Mouse (Mus musculus) stomach, embryonic 15.5 days (tissue): ENCODE results near the gene Itgb3bp. TPM values are rescaled to one million over a fixed set of nuclear protein-coding genes. Genes with fewer than 3 reads are reported as not detected.

Experiments used
- ATAC-seq: fragments of 200-750 bp; cut with Nextera tagmentation; 2 replicates; pipeline ENCODE4 v1.8.0; 2017; ENCODE audit warnings: low read depth, moderate number of reproducible peaks, moderate TSS enrichment; ENCODE audit not compliant: insufficient read depth, low FRiP score
- H3K27ac ChIP-seq: fragments of 300-500 bp; sonication (generic); 2 replicates; pipeline ENCODE4 v1.5.1; 2015; ENCODE audit warnings: mild to moderate bottlenecking, inconsistent platforms
- H3K27me3 ChIP-seq: fragments of 300-500 bp; sonication (generic); replicated peaks from 2 replicates; pipeline ENCODE4 v1.6.1; 2015; ENCODE audit warnings: inconsistent platforms
- H3K36me3 ChIP-seq: fragments of 300-500 bp; sonication (generic); 2 replicates; pipeline ENCODE4 v1.6.1; 2015; ENCODE audit warnings: inconsistent platforms
- H3K4me1 ChIP-seq: fragments of 300-500 bp; sonication (generic); 2 replicates; pipeline ENCODE4 v1.6.1; 2015; ENCODE audit warnings: inconsistent platforms
- H3K4me2 ChIP-seq: fragments of 300-500 bp; sonication (generic); 2 replicates; pipeline ENCODE4 v1.6.1; 2015; ENCODE audit warnings: mild to moderate bottlenecking, inconsistent platforms
- H3K4me3 ChIP-seq: fragments of 300-500 bp; sonication (generic); replicated peaks from 2 replicates; pipeline ENCODE4 v1.5.1; 2015; ENCODE audit warnings: inconsistent platforms
- H3K9ac ChIP-seq: fragments of 300-500 bp; sonication (generic); 2 replicates; pipeline ENCODE4 v1.6.1; 2015; ENCODE audit warnings: inconsistent platforms
- H3K9me3 ChIP-seq: fragments of 300-500 bp; sonication (generic); 2 replicates; pipeline ENCODE4 v1.6.1; 2016; ENCODE audit warnings: inconsistent platforms
- WGBS: fragments of 180-500 bp; shearing (Covaris S2); methylation state at CpG from one replicate; pipeline ENCODE4 v1.1.7; 2015; 5-methylcytosine and 5-hydroxymethylcytosine counted together
- polyA plus RNA-seq: library from polyadenylated mRNA; unstranded; fragments of >200 nt; fragmentation: Nextera tagmentation; extraction: Ambion mirVana; gene quantifications from 2 replicates; pipeline ENCODE4 v1.2.1, GENCODE M21; 2015

Itgb3bp gene
- 37.3 and 41.3 TPM in 2 replicates for polyA plus RNA-seq

DNA sequence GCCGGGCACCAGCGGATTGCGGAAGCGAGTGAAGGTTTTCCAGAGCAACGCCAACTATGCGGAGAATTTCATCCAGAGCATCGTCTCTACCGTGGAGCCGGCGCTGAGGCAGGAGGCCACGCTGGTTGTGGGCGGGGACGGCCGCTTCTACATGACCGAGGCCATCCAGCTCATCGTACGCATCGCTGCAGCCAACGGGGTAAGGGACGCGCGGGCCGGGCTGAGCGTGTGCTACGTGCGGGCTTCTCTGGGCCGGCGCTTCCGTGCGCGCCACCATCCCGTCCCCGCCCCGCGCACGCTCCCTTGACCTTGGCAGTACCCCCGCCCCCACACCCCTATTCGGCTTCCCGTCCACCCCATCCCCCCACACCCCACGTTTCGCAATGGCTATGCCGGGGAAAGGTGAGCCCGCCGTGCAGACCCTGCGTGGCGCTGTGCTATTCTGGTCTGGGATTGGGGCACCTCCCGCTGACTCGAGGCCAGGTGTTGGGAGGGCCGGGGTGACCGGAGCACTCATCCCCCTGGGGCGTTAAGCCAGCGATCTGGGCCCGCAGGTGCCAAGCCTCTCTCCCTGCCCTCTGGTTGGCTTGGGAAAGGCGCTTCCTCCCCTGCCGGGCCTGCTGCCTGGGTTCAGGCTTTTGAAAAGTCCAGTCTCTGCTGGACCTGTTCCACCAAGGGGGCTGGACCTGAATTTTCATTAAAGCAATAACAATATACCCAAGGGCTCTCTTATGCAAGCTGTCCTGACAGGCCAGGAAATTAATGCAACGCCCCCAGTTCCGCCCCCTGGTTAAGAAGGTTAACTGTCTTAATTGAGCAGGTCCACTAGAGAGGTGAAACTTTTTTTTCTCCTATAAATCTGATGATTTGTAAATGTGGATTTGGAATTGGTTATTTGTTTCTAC, at the start of gene Itgb3bp:
TSS of gene Itgb3bp (minus strand) at position 201 of the 905 bp plus-strand sequence.
- H3K4me1 ChIP-seq, result 0 out of 2 replicates have a peak, but pooled peaks cover 5% of the 10 kb centered on the region
- H3K27ac ChIP-seq, result peak within 1 kb of the TSS; percentile 90
- H3K9ac ChIP-seq, result peak within 1 kb of the TSS; percentile 62
- H3K36me3 ChIP-seq, result 0 out of 2 replicates have a peak, but pooled peaks cover 4% of the 10 kb centered on the region
- no peaks in the 10 kb centered on the region for H3K9me3 ChIP-seq
- ATAC-seq, result peak; percentile 91
- H3K4me3 ChIP-seq, result peak within 1 kb of the TSS; percentile 53
- H3K4me2 ChIP-seq, result peak within 1 kb of the TSS; percentile 91
- H3K27me3 ChIP-seq, result no peaks in the 10 kb centered on the region
- WGBS, result 1% methylated on average over 55 of the region's 57 CpGs

DNA sequence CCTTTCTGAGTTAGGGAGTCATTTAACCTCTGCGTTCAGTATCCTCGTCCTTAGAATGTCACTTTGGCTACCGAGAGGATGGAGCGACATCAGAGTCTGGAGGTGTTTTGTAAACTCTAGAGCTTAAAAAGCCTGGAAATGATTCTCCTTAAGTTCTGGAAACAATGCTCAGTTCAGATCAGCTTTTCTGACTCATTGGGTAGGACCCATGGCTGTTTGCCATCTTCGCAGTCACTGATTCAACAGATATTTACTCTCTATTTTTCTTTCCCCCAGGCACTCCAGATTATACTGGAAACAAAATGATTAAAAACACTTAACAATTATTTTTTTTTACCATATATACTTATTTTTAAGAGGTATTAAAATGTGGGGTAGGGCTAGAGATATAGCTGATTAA, 49.7 kb upstream of the Itgb3bp start:
- WGBS, result 85% methylated on average over 5 of the region's 5 CpGs
- Histone ChIP-seq H3K27ac (no peak overlapping the region), H3K27me3 (no peaks in the 10 kb centered on the region), H3K4me3 (no peak overlapping the region), H3K36me3 (no peaks in the 10 kb centered on the region), H3K4me1 (no peaks in the 10 kb centered on the region), H3K9ac (no peak overlapping the region), H3K9me3 (no peaks in the 10 kb centered on the region), H3K4me2 (no peak overlapping the region)
- no peak for ATAC-seq

DNA sequence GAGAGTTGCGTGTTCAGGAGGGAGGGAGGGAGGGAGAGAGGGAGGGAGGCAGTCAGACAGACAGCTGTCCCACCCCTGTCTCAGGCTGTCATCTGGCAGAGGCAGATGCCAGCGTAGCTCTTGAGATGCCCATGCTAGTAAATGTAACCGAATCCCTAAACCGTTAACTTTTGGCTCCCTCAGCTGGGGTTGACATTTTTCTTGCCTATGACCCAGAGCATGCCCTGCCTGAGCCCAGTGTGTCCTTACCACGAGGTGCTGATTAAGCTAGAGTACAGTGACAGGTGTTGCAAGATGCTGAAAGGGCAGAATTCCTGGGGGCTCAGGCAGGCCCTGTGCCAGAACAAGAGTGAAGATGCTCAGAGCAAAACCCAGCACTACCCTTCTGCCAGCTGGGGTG, 44.8 kb upstream of the Itgb3bp start:
- no peaks in the 10 kb centered on the region for H3K9me3 ChIP-seq
- no peak overlapping the region for H3K9ac ChIP-seq
- H3K4me2 ChIP-seq, result no peak overlapping the region
- 76% methylated on average over 5 of the region's 5 CpGs for WGBS
- H3K36me3 ChIP-seq, result no peaks in the 10 kb centered on the region
- no peak overlapping the region for H3K27ac ChIP-seq
- no peak for ATAC-seq
- 0 out of 2 replicates have a peak, but pooled peaks cover 3% of the 10 kb centered on the region for H3K4me1 ChIP-seq
- H3K27me3 ChIP-seq, result no peaks in the 10 kb centered on the region
- H3K4me3 ChIP-seq, result no peak overlapping the region

DNA sequence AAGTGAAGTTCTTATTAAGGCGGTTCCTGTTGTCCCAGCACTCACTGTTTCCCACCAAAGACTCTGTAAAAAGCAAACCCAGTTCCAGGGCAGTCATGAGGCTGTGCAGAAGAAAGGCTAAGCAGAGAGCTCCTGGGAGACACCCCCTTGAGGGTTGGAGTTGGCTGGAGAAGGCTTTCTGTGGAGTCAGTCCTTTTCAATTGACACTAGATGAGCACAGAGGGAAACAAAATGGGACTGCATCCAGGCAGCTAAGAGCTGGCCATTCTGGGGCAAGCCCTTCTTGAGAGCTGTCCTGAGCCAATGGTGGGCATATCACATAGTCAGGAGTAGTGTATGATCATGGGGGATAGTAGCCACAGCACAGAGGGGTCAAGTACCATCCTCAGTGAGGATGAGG, 44.3 kb upstream of the Itgb3bp start:
- 94% methylated on average over 1 of the region's 1 CpGs for WGBS
- no peaks in the 10 kb centered on the region for H3K27me3 ChIP-seq
- ATAC-seq, result no peak

DNA sequence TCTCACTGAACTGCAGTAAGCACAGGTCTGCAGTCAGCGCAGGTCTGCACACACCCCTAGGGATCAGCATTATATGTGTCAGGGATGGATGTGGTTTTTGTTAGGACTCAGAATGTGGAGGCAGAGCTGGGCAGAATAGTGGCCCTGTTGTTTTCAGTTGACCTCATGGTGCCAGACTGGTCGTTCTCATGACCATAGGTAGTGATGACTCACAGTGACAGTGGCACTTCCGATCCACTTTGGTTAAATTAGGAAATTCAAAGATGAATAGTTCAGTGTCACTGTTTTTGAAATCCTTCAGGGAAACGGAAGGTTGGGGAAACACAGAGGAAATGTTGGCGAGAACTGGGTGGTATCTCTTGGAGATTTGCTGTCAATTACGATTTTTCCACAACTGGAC, 43.3 kb upstream of the Itgb3bp start:
- WGBS, result 84% methylated on average over 6 of the region's 6 CpGs
- no peaks in the 10 kb centered on the region for H3K27me3 ChIP-seq
- H3K4me1 ChIP-seq, result 0 out of 2 replicates have a peak, but pooled peaks cover 3% of the 10 kb centered on the region
- H3K36me3 ChIP-seq, result no peaks in the 10 kb centered on the region
- H3K9me3 ChIP-seq, result no peaks in the 10 kb centered on the region
- H3K9ac ChIP-seq, result no peak overlapping the region
- H3K4me3 ChIP-seq, result no peak overlapping the region
- ATAC-seq, result no peak
- no peak overlapping the region for H3K27ac ChIP-seq
- no peak overlapping the region for H3K4me2 ChIP-seq

More for the DNA sequence above, 44.3 kb upstream of the Itgb3bp start:
- 0 out of 2 replicates have a peak, but pooled peaks cover 3% of the 10 kb centered on the region for H3K4me1 ChIP-seq
- no peak overlapping the region for H3K9ac ChIP-seq
- H3K4me2 ChIP-seq, result no peak overlapping the region
- no peaks in the 10 kb centered on the region for H3K36me3 ChIP-seq
- H3K27ac ChIP-seq, result no peak overlapping the region
- H3K4me3 ChIP-seq, result no peak overlapping the region
- no peaks in the 10 kb centered on the region for H3K9me3 ChIP-seq

DNA sequence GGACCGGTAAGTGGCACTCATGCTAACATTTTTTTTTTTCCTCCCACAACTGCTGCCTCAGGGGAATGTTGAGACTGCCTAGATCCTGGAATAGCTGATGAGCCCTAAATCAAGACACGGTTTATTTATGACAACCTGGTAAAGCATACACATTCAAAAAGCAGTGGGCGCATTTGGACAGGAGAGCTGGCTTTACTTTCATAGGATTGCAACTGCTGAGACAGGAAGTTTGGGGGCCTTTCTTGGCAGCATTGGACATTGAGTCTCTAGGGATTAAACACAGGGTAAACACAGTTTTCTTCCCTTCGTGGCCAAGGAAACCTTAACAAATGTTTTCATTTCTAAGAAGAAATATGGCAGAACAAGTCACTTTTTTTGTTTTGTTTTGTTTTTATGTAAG, 40.5 kb upstream of the Itgb3bp start:
- H3K4me2 ChIP-seq, result no peak overlapping the region; the same call in 1 of the 2 replicates
- no peak overlapping the region for H3K9ac ChIP-seq
- no peaks in the 10 kb centered on the region for H3K27me3 ChIP-seq
- 0 out of 2 replicates have a peak, but pooled peaks cover 3% of the 10 kb centered on the region for H3K4me1 ChIP-seq
- WGBS, result 43% methylated on average over 4 of the region's 4 CpGs
- H3K9me3 ChIP-seq, result no peaks in the 10 kb centered on the region
- peak overlapping the region; percentile 73 for H3K27ac ChIP-seq
- no peak overlapping the region for H3K4me3 ChIP-seq
- ATAC-seq, result no peak
- 0 out of 2 replicates have a peak, but pooled peaks cover 9% of the 10 kb centered on the region for H3K36me3 ChIP-seq

DNA sequence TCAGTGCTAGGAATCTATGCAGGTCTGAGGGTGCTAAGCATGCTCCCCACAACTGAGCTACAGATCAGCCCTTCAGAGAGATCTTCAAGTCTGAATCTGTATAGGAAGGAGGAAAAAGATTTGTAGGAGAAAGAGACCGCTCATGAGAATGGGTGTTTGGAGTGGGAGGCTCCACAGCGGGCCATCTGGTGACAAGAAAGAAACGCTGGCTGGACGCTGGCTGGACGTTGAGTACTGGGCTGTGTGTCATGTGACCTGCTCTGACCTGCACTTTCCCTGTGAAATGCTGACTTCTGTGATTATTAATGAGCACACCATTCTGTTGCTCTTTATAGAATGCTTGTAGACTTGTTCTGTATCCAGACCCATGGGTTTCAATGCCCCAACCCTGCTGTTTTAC, 39.7 kb upstream of the Itgb3bp start:
- H3K27ac ChIP-seq, result peak overlapping the region; percentile 73
- 46% methylated on average over 5 of the region's 5 CpGs for WGBS
- no peaks in the 10 kb centered on the region for H3K9me3 ChIP-seq
- H3K4me1 ChIP-seq, result 0 out of 2 replicates have a peak, but pooled peaks cover 3% of the 10 kb centered on the region
- H3K4me3 ChIP-seq, result no peak overlapping the region
- ATAC-seq, result 0 out of 2 replicates have a peak, but pooled peaks have one; percentile 43
- H3K36me3 ChIP-seq, result peaks cover 9% of the 10 kb centered on the region; the same call in 1 of the 2 replicates
- no peaks in the 10 kb centered on the region for H3K27me3 ChIP-seq
- H3K9ac ChIP-seq, result no peak overlapping the region
- no peak overlapping the region for H3K4me2 ChIP-seq

DNA sequence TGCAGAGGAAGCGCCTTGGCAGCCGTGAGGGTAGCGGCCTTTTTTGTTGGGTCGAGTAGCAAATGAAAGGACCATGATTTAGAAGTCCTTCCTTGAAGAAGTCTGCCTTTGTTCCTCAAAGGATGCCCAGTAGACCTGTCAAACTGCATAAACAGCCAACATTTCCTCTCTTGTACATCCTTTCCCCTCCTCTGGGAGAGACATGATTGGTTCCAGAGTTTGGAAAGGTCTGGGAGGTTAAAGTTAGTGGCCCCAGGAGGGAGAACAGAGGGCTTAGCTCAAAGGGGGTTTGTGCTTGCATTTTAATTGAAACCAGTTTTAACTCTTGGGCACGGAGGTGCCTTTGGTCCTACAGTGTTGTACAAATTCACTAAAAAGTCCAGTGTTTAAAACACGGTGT, 36.9 kb upstream of the Itgb3bp start:
- H3K9ac ChIP-seq, result no peak overlapping the region
- H3K27ac ChIP-seq, result no peak overlapping the region
- H3K27me3 ChIP-seq, result no peaks in the 10 kb centered on the region
- H3K9me3 ChIP-seq, result no peaks in the 10 kb centered on the region
- H3K4me2 ChIP-seq, result no peak overlapping the region
- H3K4me1 ChIP-seq, result peaks cover 3% of the 10 kb centered on the region; the same call in 1 of the 2 replicates
- peaks cover 13% of the 10 kb centered on the region; the same call in 1 of the 2 replicates for H3K36me3 ChIP-seq
- no peak overlapping the region for H3K4me3 ChIP-seq
- 86% methylated on average over 6 of the region's 6 CpGs for WGBS
- no peak for ATAC-seq

DNA sequence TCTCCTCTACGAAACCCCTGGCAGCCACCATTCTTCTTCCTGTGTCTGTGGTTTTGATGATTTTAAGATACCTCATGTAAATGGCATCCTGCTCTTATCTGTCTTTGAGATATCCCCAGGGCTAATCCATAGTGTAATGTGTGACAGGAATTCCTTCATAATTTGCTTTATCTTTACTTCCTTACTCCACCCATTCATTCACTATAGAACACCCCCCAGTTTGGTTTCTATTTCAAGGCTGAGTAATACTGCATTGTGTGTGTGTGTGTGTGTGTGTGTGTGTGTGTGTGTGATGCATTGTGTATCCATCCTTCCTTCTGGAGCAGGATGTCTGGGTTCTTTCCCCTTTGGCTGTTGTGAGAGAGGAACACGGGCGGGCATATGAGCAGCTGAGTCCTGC, 29.7 kb upstream of the Itgb3bp start:
- Histone ChIP-seq H3K4me3 (no peak overlapping the region), H3K27ac (no peak overlapping the region), H3K9me3 (no peaks in the 10 kb centered on the region), H3K4me1 (no peaks in the 10 kb centered on the region; the same call in 1 of the 2 replicates), H3K36me3 (peaks cover 3% of the 10 kb centered on the region; the same call in 1 of the 2 replicates), H3K27me3 (no peaks in the 10 kb centered on the region), H3K9ac (no peak overlapping the region), H3K4me2 (no peak overlapping the region)
- no peak for ATAC-seq
- 60% methylated on average over 3 of the region's 3 CpGs for WGBS

DNA sequence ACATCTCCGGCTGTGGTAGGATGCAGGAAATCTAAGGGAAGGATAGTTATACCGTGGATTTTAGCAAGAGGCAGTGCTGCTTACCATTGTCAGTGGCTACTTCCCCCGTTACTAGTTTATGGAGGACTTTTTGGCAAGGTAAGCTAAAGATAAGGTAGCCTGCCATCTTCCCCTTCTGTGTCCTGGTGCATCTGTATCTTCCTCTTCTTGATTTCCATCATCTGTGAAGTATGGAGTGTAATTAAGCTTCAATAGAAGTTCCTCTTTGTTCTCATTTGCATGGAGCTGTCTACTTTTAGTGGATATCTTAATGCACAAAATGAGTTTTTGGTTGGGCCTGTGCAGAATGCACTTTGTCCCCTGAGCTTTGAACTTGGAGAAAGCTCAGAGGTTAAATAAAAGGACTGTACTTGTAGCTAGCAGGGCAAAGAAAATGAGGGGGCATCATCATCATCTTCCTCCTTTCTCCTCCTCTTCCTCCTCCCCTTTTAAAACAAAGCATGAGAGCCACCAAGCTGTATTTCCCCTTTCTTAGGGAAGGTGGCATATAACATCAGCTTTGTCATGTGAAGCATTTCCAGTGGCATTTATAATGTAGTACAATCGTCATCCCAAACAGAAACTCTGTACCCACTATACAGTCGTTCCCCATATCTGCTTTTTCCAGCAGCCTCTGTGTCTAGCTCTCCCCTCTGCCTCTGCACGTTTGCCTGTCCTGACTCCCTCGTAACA, 28.6 kb upstream of the Itgb3bp start:
- 66% methylated on average over 7 of the region's 7 CpGs for WGBS
- Histone ChIP-seq H3K9me3 (no peaks in the 10 kb centered on the region), H3K27me3 (no peaks in the 10 kb centered on the region), H3K4me1 (no peaks in the 10 kb centered on the region; the same call in 1 of the 2 replicates), H3K4me2 (no peak overlapping the region), H3K27ac (no peak overlapping the region), H3K4me3 (no peak overlapping the region), H3K9ac (no peak overlapping the region), H3K36me3 (no peaks in the 10 kb centered on the region)
- ATAC-seq, result no peak

DNA sequence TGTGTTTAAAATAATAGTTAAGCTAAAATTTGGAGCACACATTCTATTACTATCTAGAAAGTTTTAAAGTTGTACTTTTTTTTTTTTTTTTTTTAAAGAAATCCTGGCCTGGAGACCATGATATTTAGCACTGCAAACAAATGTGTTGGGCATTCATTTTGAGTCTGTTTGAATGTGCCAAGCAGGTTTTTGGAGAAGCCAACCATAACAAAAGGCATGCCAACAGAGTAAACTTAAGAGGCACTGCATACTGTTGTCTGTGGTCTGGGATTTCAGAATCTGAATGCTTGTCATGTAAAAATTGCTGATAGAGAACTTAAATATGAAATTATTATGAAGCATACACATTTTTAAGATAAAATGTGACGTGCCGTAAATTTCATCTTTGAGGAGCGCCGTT, 27.6 kb upstream of the Itgb3bp start:
- no peak overlapping the region for H3K27ac ChIP-seq
- no peaks in the 10 kb centered on the region for H3K9me3 ChIP-seq
- H3K36me3 ChIP-seq, result no peaks in the 10 kb centered on the region
- no peak overlapping the region for H3K4me2 ChIP-seq
- H3K4me3 ChIP-seq, result no peak overlapping the region
- whole genome bisulfite sequencing, result 85% methylated on average over 4 of the region's 4 CpGs
- H3K9ac ChIP-seq, result no peak overlapping the region
- no peak for ATAC-seq
- no peaks in the 10 kb centered on the region for H3K27me3 ChIP-seq
- H3K4me1 ChIP-seq, result peaks cover 5% of the 10 kb centered on the region; the same call in 1 of the 2 replicates
